Mouse (Mus musculus) layer of hippocampus, postnatal 10 days (tissue): ENCODE data around the gene Gm29609. TPM values are rescaled to one million over a fixed set of nuclear protein-coding genes. Genes with fewer than 3 reads are reported as not detected.

Source experiments
- DNase-seq, 2 experiments: peaks; one replicate each; pipeline ENCODE4 v3.0.0; 2021; ENCODE audit warnings: low spot score in 2 of 2
- total RNA-seq, 2 experiments: library from RNA; stranded (reverse); gene quantifications; 2 replicates each; pipeline ENCODE4 v1.2.3; 2021

Gene Gm29609
- total RNA-seq, 2 experiments from 2014 or later, result 2.2 to 2.6 TPM

- peak in 1 of 2 experiments; percentile 21 for DNase-seq
Observed at GRCm38 (mm10) chr5:31153516-31154151, 26.1 kb downstream of the Gm29609 start.

GRCm38 (mm10) chr5:31151746-31152145, 28.0 kb downstream of the Gm29609 start:
- DNase-seq, result no peak

DNA sequence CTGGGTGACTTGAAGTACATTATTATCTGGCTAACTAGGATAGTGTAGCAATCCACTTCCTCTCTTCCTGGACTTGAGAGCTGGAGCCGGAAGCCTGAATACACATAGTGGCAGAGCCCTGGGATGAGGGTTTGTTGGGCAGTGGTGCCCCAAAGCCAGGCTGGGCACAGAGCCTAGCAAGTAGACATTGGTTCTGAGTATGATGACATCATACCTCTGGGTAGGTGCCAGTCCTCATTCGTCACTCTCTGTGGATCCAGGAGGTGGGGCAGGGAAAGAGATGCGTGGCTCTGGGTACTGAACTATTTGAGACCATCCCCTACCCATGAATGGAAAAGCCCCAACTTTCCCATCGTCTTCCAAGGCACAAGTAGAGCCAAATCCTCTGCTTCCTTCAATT, 29.9 kb downstream of the Gm29609 start:
- no peak for DNase-seq

DNA sequence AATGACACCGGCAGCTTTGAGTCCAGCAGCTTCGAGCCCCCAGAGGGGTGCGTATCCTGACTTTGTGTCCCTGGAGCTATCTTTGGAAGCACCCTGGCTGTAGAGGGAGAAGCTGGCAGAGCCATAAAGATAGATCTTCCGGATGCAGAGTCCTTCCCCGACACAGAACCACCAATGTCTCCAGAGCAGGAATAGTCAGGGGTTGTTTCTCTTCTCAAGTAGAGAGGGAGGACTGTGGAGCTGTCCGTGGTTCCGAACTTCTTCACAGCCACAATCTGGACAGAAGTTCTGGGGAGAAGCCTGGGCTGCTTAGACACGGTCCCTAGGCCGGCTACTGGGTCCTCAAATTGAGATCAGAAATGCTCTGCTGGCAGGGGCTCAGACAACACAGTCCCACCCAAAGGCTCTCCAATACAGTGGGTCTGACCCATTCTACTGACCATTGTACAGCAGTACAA, 40.7 kb downstream of the Gm29609 start:
- no peak for DNase-seq

DNA sequence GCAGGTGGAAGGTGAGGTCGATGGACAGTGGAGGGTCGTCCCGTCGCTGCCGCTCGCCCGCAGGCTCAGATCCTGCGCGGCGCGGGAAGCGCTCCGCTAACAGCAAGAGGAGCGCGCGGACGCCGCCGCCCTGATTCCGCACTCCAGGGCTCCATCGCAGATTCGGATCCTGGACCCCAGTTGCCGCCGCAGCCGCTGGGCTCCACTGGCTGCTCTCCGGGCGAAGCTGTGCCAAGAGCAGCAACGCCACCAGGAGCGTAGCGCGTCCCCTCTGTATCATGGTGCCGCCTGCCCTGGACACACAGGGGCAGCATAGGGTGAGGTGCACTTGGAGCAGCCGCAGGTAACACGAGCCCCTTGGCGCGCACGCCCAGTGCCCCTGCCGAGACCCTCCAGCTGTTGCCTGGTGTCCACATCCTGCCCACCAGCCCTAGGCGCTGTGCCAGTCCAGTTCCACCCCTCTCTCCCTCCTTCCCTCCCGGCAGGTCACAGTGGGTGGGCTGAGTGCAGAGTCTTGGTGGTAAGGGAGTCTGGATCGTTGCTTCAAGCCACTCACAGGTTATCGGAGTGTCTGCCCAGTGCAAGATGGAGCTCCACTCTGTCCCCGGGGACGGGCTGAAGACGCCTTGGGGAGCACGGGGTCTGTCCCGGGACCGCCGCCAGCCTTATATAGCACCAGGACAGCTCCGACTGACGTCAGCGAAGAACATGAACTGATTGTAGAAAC, 41.3 kb downstream of the Gm29609 start, which contains the start of gene Ucn:
Gene Ucn (minus strand): TSS at position 589 of the 727 bp plus-strand sequence.
- DNase-seq, result peak in 1 of 2 experiments; percentile 17

DNA sequence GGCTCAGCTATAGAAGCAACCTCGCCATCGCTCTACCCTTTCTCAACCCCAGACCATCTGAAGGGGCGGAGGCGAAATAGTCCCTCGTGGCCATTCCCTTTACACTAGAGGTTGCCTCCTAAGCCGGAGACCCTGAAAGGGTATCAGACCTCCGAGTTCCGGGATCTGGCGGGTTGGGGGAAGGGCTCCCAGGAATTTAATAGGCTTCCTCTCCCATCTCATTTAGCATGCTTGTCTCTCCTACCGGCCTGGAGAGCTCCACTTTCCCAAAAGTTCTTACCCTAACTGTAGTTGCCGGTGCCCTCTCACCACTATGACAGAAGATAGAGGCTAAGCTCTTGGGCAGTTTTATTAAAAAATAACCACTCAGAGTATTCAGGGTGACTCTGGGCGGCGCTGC, 42.1 kb downstream of the Gm29609 start:
- DNase-seq, result no peak

DNA sequence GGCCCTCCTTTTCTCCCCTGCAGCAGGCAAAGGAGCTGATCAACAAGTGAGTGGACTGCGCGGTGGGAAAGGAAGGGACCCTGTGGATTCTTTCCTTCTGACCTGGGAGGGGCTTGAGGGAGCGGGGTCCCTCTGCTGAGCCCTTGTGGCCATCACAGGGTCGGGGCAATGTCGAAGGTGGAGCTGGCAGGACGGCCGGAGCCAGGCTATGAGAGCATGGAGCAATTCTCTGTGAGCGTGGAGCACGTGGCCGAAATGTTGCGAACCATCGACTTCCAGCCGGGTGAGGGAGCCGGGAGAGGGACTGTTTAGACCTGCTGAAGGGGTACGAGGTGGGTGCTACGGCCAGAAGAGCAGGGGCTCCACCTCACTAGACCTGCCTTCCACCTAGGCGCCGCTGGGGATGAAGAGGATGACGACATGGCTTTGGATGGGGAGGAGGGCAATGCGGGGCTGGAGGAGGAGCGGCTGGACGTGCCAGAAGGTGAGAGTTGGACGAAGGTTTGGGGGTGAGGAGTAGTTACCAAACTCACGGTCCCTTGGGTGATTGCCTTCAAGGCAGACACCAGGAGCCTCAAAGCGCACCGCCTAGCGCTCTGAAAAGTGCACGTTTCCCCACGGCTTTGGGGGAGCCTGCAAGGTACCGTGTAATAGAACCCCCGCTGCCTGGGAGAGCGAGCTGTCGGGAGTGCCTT, 42.8 kb downstream of the Gm29609 start:
- DNase-seq, result peak in 1 of 2 experiments; percentile 20

- DNase-seq, result no peak
Observed at GRCm38 (mm10) chr5:31126050-31126449, 53.7 kb downstream of the Gm29609 start.

DNA sequence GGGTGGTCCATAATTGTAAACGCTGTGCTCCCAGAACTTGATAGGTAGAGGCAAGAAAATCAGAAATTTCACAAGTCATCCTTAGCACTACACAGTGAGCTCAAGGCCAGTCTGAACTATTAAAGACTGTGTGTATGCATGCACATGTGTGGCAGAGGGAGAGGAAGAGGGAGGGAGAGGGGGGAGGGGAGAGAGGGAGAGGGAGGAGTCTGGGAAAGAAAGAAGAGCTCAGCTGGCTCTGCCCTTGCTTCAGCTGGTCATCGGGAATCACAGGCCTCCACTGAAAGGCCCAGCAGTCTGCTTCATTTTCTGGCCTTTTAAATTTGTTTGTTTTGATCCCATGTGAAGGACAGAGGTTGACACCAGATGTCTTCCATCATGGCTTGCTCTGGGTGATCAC, 56.2 kb downstream of the Gm29609 start:
- DNase-seq, result no peak

DNA sequence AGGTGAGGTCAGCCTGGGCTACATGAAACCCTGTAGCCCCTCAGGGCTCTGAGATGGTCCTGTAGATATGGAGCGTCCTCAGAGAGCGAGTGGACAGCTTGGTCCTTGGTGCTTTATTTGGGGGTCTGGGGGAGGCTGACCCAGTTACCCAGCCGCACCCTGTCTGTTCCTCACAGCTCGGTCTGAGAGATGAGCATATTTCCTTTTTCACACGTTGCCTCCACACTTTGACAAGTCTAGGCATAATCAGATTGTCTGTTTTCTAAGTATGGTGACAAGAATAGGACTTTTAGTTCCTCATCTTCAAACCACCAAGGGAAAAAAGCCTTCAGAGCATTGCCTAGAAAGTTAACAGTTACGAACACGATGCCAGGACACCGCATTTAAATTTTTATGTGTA, 58.6 kb downstream of the Gm29609 start:
- DNase-seq, result no peak

DNA sequence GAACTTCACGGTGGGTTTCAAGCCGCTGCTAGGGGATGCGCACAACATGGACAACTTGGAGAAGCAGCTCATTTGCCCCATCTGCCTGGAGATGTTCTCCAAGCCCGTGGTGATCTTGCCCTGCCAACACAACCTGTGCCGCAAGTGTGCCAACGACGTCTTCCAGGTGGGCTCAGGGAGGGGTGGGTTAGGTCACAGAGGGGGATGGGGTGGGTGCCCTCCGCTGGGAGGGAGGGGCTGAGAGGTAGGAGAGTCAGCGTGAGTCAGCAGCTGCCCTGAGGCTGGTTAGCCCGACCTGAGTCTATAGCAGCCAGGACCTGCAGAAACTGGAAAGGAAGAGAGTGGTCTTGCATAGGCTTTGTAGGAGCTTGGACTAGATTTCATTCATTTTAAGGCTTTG, 62.8 kb downstream of the Gm29609 start:
- DNase-seq, result no peak

GRCm38 (mm10) chr5:31116354-31116753, 63.4 kb downstream of the Gm29609 start, which contains the start of gene Trim54:
Gene Trim54, plus strand, starts transcription at chr5:31116712.
- no peak for DNase-seq

DNA sequence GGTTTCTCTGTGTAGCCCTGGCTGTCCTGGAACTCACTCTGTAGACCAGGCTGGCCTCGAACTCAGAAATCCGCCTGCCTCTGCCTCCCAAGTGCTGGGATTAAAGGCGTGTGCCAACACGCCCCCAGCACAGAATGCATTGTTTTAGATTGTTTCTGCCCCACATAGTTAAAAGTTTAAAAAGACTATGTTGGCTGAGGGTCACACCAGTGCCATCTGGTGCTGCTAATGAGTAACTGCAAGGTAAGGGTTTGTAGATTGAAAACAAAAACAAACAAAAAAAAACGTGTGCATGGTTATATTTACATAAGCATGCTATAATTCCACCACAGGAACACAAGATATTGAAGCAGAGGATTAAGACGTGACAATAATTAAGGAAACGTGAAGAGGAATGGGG, 68.9 kb downstream of the Gm29609 start:
- no peak for DNase-seq

GRCm38 (mm10) chr5:31108000-31108490, 71.7 kb downstream of the Gm29609 start, which contains the start of gene Slc30a3:
Gene Slc30a3, minus strand, starts transcription at chr5:31108237.
- DNase-seq, result no peak

DNA sequence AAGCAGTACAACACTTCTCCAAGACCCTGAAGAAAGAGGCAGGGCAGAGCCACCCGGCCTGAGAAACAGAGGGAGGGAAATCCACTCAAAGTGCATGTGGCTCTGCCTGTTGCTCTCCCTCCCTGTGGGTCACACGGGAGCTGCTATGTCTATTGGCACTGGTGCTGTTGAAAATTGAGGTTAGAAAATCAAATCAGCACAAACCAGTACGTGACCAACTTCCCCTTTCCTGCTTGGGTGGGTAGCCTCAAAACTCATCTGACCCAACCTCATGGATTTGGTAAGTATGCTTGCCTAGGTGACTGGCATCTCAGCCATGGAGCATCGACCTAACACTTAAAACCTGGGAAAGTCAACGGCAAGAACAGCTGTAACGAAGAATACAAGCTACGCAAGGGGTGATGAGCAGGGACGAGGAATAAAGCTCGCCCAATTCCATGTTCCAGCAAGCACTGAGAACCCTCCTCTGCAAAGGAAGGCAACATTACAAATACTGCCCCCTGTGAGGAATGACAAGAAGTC, 73.8 kb downstream of the Gm29609 start, which contains the start of gene Dnajc5g:
Gene Dnajc5g (plus strand): TSS at position 472 of the 522 bp plus-strand sequence.
- DNase-seq, result no peak

DNA sequence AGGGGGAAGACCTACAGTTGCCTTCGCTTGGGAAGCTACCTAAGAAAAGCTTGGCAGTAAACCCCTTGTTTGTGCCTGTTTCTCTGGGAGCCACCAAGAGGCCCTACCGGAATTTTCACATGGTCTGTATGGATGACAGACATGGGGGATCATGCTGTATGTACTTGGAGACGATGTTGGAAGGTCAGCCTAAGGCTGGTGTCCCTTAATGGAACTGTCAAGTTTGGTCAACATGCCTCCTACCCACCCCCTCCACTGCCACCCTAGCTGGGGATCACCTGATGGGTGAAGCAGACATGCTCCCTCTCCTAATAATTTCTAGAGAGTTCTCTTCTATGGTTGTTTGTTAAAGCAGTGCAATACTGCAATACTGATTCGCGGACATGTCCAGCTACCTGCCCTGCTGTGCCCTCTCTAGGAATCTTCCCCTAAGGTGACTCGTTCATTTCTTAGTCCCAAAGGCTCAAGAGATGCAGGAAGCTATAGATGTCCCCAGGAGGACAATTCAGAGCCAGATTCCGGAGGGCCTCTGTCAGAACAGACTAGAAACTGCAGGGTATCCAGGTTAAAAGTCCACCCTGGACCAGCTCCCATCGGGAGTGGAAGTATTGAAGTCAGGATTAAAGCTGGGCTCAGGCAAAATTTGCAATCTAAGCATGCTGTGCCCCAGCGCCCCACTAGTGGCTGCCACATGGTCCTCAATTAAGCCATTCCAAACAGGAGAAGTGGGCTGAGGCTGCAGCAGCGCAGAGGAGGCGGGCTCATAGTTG, 83.8 kb downstream of the Gm29609 start:
- no peak for DNase-seq

DNA sequence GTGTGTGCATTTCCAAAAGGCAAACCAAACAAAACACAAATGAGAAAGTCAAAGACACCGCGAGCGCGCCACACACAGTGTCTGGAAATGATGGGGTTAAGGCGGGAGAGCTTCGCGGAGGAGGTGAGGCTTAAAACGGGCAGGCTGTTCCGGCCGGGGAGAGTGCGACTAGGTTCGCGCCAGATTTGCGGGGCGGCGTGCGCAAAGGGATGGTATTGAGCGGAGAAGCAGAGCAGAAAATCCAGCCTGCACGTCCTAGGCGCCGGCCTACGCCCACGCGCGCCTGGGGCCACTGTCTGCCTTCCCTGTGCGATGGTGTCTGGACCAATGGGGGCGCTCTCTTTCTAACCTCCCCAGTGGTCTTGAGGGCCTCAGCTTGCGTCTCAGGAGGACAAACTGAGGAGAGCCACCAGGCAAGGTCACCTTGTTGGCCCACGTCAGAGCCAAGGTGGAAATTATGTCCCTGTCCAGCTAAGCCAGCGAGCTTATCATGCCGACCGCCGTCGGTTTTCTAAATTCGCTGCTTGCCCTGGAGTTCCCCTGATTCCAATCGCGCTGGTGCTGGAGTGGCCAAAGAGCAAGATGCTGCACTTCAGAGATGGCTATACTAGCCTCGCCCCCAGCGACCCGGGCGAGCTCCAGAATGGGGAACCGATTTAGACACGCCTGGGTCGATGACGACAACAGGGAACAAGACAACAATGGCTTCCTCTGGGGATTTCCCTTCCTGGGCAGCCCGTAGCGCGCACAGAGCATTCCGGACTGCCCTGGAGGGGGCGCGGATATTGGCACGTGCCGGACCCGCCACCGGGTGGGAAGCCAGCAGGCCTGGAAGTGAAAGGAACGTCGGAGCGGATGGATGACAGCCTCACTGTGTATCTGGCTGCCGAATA, 84.7 kb downstream of the Gm29609 start:
- peak; percentile 57 to 61 for DNase-seq
